Mouse (Mus musculus) cerebellum, adult 11 months (tissue): ENCODE measurements around the gene Vmn1r16.
"Not testable (repeated sequence)": the region's sequence is repeated elsewhere in the genome, so short reads cannot be mapped to it uniquely, and the experiment has no call there.

Experiments
- DNase-seq: peaks from one replicate; pipeline ENCODE4 v3.0.0; 2022

Gene Vmn1r16

GRCm38 (mm10) chr6:57329394-57329793, at the start of gene Vmn1r16:
TSS of gene Vmn1r16 (minus strand) at chr6:57329494.
- no peak for DNase-seq

DNA sequence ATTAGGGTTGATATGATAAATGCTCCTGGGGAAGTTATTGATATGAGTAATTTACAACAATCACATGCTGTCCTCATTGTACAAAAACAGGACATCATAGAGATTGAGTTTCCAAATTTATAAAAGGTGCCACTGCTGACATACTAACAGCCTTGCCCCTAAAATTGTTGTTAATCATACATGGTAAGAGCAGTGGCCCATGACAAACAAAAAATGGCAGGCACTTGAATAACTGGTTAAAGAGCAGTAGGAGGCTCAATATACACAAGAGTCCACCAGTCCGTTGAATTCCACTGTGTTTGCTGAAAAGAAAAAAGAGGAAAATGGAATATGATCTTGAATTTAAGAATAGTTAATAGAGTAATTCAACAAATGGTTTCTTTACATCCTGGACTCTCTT, 38.2 kb upstream of the Vmn1r16 start:
- no peak for DNase-seq

DNA sequence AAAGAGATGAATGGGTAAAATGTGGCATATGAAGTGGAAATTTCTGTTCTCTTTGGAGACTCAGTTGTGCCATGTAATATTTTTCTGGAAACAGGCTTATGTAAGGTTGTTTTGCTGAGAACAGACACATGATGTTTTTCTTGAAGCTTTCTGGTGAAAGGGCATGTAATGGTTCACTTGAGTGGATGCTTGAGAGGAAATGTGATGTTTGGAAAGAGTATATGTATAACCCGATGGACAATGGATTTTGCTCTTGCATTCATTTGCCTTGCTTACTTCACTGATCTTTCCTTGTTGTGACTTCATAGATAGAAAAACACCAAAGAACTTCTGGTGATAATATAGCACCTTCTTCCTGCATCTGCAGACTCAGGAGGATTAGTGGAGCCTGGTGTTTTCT, 36.6 kb upstream of the Vmn1r16 start:
- DNase-seq, result not testable (repeated sequence)

GRCm38 (mm10) chr6:57363627-57364026, 34.3 kb upstream of the Vmn1r16 start, which contains the start of gene Vmn1r17:
TSS of gene Vmn1r17 (minus strand) at chr6:57363727.
- no peak for DNase-seq

DNA sequence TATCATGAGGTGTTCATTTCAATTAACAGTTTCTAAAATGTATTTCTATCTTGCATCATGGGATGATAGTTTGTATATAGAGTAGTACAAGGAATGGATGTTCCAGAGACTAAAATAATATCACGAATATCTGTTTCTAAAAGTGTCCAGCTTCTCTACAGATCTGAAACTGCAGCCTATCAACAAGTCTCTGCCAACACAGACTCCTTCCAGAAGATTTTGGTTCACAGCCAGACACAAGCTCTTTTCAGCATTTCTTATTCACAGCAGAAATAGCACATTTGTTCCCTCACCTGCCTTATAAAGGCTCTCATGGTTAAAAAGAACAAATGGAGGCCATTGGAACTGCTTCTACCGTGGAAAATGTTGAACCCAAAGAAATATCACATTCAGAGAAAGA, 27.6 kb upstream of the Vmn1r16 start:
- no peak for DNase-seq

- DNase-seq, result no peak
Observed at GRCm38 (mm10) chr6:57326176-57326575, 3.1 kb downstream of the Vmn1r16 start.

- DNase-seq, result no peak
Observed at GRCm38 (mm10) chr6:57278952-57279351, 50.3 kb downstream of the Vmn1r16 start.

GRCm38 (mm10) chr6:57272517-57272916, 56.8 kb downstream of the Vmn1r16 start:
- DNase-seq, result no peak

DNA sequence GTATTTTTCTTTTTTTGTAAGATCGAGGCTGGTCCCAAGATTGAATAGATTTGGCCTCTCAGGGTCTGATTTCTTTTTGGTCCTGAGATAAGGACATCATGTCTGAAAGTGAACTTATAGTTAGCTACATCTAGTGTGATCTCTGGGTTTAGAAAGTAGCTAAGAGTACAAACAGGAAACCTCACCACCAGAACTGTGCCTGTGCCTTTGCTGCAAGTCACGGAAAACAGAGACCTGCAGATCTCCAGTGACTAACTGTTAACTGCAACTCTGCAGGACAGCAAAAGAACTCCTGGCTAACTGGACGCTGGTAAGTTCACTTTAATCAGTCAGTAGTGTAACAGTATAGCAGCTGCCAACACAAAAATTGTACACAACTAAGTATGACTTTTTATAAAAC, 57.4 kb downstream of the Vmn1r16 start:
- DNase-seq, result no peak
